Mouse (Mus musculus) heart, embryonic 10.5 days (tissue): Measurements from ENCODE around the gene Serpinb6c. TPM values are rescaled to one million over a fixed set of nuclear protein-coding genes. Genes with fewer than 3 reads are reported as not detected.

ENCODE experiments used
- DNase-seq: peaks from one replicate; pipeline ENCODE4 v3.0.0-alpha.2; 2017; ENCODE audit warnings: low spot score
- H3K27ac ChIP-seq: fragments of 300-500 bp; sonication (generic); 2 replicates; pipeline ENCODE4 v1.5.1; 2016; ENCODE audit warnings: mild to moderate bottlenecking
- H3K27me3 ChIP-seq: fragments of 300-500 bp; sonication (generic); 2 replicates; pipeline ENCODE4 v1.6.1; 2016; ENCODE audit warnings: mild to moderate bottlenecking; ENCODE audit not compliant: poor library complexity, insufficient read depth, severe bottlenecking
- H3K36me3 ChIP-seq: fragments of 300-500 bp; sonication (generic); 2 replicates; pipeline ENCODE4 v1.6.1; 2016; ENCODE audit warnings: mild to moderate bottlenecking, moderate library complexity
- H3K4me1 ChIP-seq: fragments of 300-500 bp; sonication (generic); 2 replicates; pipeline ENCODE4 v1.6.1; 2016; ENCODE audit warnings: mild to moderate bottlenecking
- H3K4me3 ChIP-seq: fragments of 300-500 bp; sonication (generic); 2 replicates; pipeline ENCODE4 v1.5.1; 2016; ENCODE audit warnings: mild to moderate bottlenecking, moderate library complexity
- H3K9me3 ChIP-seq: fragments of 300-500 bp; sonication (generic); 2 replicates; pipeline ENCODE4 v1.6.1; 2016; ENCODE audit warnings: mild to moderate bottlenecking, moderate library complexity
- WGBS: fragments of 180-500 bp; shearing (Covaris S2); methylation state at CpG from one replicate; pipeline ENCODE4 v1.1.7; 2016; 5-methylcytosine and 5-hydroxymethylcytosine counted together
- polyA plus RNA-seq: library from polyadenylated mRNA; unstranded; fragments of >200 nt; fragmentation: Nextera tagmentation; extraction: Ambion mirVana; gene quantifications from 2 replicates; pipeline ENCODE4 v1.2.1, GENCODE M21; 2016

The Serpinb6c gene
- polyA plus RNA-seq, 1 experiment from 2014 or later = not detected

DNA sequence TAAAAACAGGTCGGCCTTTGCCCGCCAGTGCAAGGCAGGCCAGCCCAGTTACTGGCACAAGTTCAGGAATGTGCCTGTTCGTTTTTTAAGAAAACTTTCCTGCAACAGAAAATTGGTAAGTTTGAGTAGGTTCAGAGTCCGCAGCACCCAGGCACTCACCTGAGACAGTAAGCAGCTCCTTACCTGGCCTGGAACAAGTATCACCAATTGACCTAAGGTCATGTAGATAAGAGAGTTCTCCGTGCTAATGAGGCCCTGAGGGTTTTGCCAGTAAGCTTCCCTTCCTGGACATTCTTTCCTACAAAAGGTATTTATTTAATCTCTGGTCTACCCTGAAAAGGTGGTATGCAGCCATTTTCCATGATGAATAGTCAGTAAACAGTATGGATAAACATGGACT, 16.2 kb upstream of the Serpinb6c start:
- no peak overlapping the region for H3K27ac ChIP-seq
- DNase-seq = no peak
- no peak overlapping the region for H3K4me3 ChIP-seq
- WGBS = 74% methylated on average over 5 of the region's 5 CpGs
- H3K9me3 ChIP-seq = no peaks in the 10 kb centered on the region
- no peaks in the 10 kb centered on the region for H3K27me3 ChIP-seq
- H3K4me1 ChIP-seq = no peaks in the 10 kb centered on the region
- peaks cover 42% of the 10 kb centered on the region for H3K36me3 ChIP-seq

- Histone ChIP-seq H3K9me3 (no peaks in the 10 kb centered on the region), H3K4me1 (no peaks in the 10 kb centered on the region), H3K36me3 (peaks cover 42% of the 10 kb centered on the region), H3K27ac (no peak overlapping the region), H3K27me3 (no peaks in the 10 kb centered on the region), H3K4me3 (no peak overlapping the region)
- WGBS = 86% methylated on average over 6 of the region's 6 CpGs
- no peak for DNase-seq
These were observed 15.5 kb upstream of the Serpinb6c start for GRCm38 (mm10) chr13:33921041-33921440.

DNA sequence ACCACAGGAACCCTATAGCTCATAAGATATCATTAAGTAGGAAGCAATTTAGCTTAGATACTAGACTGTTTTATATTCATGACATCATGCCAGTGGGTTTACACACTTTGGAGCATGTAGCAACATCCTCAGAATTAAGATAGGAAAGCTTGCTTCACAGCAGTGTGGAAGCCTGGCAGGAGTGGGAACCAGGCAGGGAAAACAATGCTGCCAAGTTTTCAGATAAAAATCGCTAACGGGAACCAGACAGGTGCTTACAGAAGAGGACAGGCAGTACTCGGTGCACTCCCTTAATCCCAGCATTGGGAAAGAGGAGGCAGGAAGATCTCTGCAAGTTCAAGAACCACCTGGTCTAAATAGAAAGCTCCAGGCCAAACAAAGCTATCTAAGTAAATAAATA, 1.3 kb upstream of the Serpinb6c start:
- H3K36me3 ChIP-seq = no peaks in the 10 kb centered on the region

DNA sequence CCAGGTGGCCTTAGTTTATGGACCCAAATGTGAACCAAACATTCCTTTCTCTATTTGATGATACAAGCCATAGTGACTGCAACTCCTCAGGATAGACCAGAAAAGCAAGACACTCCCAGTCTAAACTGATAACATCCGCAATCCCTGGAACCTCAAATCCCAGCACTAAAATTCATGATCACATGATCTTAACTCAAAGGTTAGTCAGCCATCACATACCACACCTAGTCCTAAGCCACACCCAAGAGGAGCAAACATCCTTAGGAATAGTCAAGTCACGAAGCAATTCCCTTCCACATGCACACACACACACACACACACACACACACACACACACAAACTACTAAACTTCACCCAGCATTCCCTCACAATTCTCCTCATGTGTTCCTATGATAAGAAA, 2.2 kb downstream of the Serpinb6c start:
- Histone ChIP-seq H3K27ac (no peak overlapping the region), H3K27me3 (no peaks in the 10 kb centered on the region), H3K4me1 (no peaks in the 10 kb centered on the region), H3K9me3 (no peaks in the 10 kb centered on the region), H3K36me3 (no peaks in the 10 kb centered on the region), H3K4me3 (no peak overlapping the region)
- no peak for DNase-seq
- 84% methylated on average over 2 of the region's 2 CpGs for WGBS

More for the DNA sequence above, 1.3 kb upstream of the Serpinb6c start:
- Histone ChIP-seq H3K9me3 (no peaks in the 10 kb centered on the region), H3K27ac (no peak overlapping the region), H3K27me3 (no peaks in the 10 kb centered on the region), H3K4me1 (peaks cover 3% of the 10 kb centered on the region; the same call in 1 of the 2 replicates), H3K4me3 (no peak overlapping the region)
- DNase-seq = no peak
- WGBS = 53% methylated on average over 3 of the region's 3 CpGs

DNA sequence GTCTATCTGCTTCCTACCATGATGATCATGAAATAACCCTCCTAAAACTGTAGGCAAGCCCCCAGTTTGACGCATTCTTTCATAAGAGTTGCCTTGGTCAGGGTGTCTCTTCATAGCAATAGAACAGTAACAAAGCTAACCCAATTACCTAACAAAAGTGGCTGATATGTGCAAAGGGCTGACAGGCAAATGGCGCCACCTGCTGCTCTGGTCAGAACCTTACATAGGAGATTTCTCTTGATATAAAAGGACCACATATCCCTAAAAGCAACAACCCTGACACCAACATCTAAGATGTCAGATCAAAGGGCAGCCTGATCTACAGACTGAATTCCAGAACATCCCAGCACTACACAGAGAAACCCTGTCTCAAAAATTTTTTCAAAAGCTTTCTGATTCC, 11.3 kb downstream of the Serpinb6c start:
- Histone ChIP-seq H3K36me3 (no peaks in the 10 kb centered on the region), H3K27ac (no peak overlapping the region), H3K9me3 (no peaks in the 10 kb centered on the region), H3K4me3 (no peak overlapping the region), H3K4me1 (no peaks in the 10 kb centered on the region), H3K27me3 (no peaks in the 10 kb centered on the region)
- DNase-seq = no peak
- WGBS = 43% methylated on average over 2 of the region's 2 CpGs

DNA sequence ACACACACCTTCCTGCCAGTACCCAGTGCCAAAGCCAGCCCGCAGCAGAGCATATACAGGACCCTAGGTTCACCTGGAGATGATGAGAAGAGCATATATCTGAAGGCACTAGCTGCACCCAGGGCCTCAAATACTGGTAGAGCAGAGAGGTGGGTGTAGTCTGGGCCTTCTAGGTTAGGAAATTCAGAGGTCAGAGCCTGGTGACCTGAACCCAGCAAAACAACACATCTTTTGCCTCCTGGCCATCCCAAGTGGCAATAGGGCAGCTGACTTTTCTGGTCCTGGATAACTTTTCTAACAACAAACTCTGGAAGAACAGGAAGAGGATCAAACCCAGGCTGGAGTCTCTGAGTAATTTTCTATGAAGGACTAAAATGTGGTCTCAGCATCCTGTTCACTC, 62.2 kb downstream of the Serpinb6c start, which contains the start of gene Serpinb6e:
Serpinb6e (minus strand) TSS at position 101 of the 400 bp plus-strand sequence.
- Histone ChIP-seq H3K36me3 (no peaks in the 10 kb centered on the region), H3K9me3 (no peaks in the 10 kb centered on the region), H3K4me1 (no peaks in the 10 kb centered on the region), H3K27ac (no peak within 1 kb of the TSS), H3K27me3 (no peaks in the 10 kb centered on the region), H3K4me3 (no peak within 1 kb of the TSS)
- 56% methylated on average over 1 of the region's 1 CpGs for WGBS
- no peak for DNase-seq

GRCm38 (mm10) chr13:33830751-33831150, 74.8 kb downstream of the Serpinb6c start:
- H3K27me3 ChIP-seq = no peaks in the 10 kb centered on the region
- H3K27ac ChIP-seq = no peak overlapping the region
- no peaks in the 10 kb centered on the region for H3K36me3 ChIP-seq
- DNase-seq = no peak
- no peaks in the 10 kb centered on the region for H3K9me3 ChIP-seq
- H3K4me1 ChIP-seq = no peaks in the 10 kb centered on the region
- 75% methylated on average over 2 of the region's 2 CpGs for WGBS
- no peak overlapping the region for H3K4me3 ChIP-seq

Other genes with a start within 250 kb of the Serpinb6c start
- not detected in 2 replicates for gene Serpinb6d, start 244.3 kb downstream of the Serpinb6c start, polyA plus RNA-seq
- not detected in 2 replicates for gene Serpinb6e, start 62.3 kb downstream of the Serpinb6c start, polyA plus RNA-seq
- gene Nqo2, start 59.0 kb upstream of the Serpinb6c start, polyA plus RNA-seq = 30.3 and 31.4 TPM in 2 replicates
- gene Ripk1, start 96.7 kb upstream of the Serpinb6c start, polyA plus RNA-seq = 8.3 and 13.4 TPM in 2 replicates
- 38.1 and 42.1 TPM in 2 replicates for gene Serpinb6a, start 97.1 kb upstream of the Serpinb6c start, polyA plus RNA-seq
- 41.5 and 45.1 TPM in 2 replicates for gene Bphl, start 131.9 kb upstream of the Serpinb6c start, polyA plus RNA-seq
- 99.4 and 115 TPM in 2 replicates for gene Tubb2a, start 172.3 kb upstream of the Serpinb6c start, polyA plus RNA-seq
- 18.8 and 30.7 TPM in 2 replicates for gene Tubb2b, start 224.8 kb upstream of the Serpinb6c start, polyA plus RNA-seq